Mouse (Mus musculus) mesoderm, embryonic 11.5 days (tissue): Measurements from ENCODE around the gene Prdm1.

Experiments used
- DNase-seq: peaks from one replicate; pipeline ENCODE4 v3.0.0-alpha.2; 2012; ENCODE audit warnings: low read depth, low spot score

Prdm1 gene

GRCm38 (mm10) chr10:44420211-44420610, 108.1 kb downstream of the Prdm1 start:
- no peak for DNase-seq

DNA sequence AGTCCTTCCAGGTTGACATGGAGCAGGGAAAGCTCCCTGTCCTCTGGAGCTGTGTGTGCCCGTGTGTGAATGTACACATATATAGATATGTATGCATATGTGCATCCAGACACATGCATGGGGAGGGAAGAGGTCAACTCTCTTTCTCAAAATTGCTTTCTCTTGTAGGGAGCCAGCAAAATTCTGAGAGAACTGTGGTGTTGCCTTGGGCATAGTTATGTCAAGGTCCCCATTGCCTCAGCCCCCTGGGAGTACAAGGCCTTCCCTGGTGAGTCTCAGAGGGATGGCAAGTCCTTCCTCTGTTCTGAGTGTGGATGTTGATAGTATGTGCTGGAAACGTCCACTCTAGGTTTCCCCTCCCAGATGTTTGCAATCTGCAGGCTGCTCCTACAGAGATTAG, 109.4 kb downstream of the Prdm1 start:
- no peak for DNase-seq

GRCm38 (mm10) chr10:44415576-44415975, 112.7 kb downstream of the Prdm1 start:
- DNase-seq = no peak

DNA sequence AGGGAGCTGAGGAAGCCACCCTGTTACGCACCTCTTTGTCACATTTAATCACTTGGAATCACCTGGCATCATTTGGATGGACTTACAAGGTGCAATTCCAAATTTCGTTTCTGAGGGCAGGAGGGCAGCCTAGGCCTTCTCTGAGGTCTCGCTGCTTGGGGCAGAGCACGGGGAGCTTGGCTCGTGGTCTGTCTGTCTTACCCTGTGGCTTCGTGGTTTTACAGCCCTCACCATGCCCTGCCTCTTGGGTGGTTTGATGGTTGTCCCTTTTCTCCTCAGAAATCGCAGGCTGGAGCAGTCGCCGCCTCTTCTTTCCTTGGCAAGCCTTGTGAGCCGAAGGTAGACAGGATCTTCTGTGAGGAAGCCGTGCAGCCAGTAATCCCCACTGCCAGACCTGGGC, 118.3 kb downstream of the Prdm1 start:
- DNase-seq = no peak

DNA sequence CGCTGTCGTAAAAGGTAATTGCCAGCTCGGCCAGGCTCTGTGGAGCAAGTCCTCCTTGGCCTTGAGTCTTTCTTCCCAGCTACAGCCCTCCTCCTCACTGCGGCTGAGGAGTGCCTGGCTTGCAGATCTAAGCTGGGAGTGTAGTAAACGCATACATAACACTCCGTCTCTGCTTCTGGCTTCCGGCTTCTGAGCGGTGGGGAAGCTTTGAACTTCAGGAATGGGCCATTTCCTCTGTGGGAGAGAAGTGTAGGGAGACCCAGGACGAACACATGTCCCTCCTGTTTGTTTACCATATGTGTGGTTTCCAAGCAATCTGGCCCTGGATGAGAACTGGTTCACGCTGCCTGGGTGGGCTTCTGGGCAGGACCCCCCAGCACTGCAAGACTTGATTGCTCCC, 119.2 kb downstream of the Prdm1 start:
- peak; percentile 10 for DNase-seq

GRCm38 (mm10) chr10:44403415-44403814, 124.9 kb downstream of the Prdm1 start:
- DNase-seq = no peak

GRCm38 (mm10) chr10:44401600-44401999, 126.7 kb downstream of the Prdm1 start:
- no peak for DNase-seq

DNA sequence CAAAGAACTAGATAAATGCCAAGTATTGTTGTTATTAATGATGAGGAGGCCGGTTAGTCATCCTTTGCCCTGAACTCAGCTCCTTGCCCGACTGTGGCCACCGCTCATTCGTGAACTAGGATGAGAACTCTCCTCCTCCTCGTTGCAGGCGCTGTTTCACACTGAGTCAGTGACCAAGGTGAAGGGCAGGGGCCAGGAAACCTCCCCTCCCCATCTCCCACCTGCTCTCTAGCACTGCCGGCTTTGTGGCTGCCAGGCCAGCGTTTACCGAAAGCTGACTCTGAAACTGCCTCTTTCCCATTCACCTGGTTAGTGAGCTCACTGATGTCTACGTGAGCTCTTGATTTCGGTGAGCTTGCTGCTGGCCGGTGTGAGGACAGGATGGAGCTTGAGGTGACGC, 127.7 kb downstream of the Prdm1 start:
- no peak for DNase-seq

GRCm38 (mm10) chr10:44400119-44400518, 128.2 kb downstream of the Prdm1 start:
- no peak for DNase-seq

DNA sequence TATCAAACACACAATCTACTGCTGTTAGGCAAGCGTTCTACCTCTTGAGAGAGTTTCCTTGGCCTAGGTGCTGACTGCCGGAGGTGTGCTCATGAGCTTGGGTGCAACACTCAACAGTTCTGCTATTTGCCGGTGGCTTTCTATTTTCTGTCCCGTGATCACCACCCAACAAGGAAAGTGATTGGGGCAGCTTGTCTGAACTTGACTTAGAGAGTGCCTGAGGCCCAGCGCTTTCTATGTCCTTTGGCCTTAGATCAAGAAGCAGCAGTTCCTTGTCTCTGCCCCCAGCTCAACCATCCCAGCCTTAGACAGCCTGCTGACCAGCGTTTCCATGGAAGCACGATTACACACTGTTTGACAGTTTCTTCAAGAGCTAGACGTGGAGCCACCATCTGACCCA, 135.4 kb downstream of the Prdm1 start:
- DNase-seq = no peak

- no peak for DNase-seq
Measured at GRCm38 (mm10) chr10:44391509-44392290, 136.6 kb downstream of the Prdm1 start.

GRCm38 (mm10) chr10:44390286-44390685, 138.0 kb downstream of the Prdm1 start:
- DNase-seq = no peak

GRCm38 (mm10) chr10:44388706-44389233, 139.5 kb downstream of the Prdm1 start:
- no peak for DNase-seq
